Mouse (Mus musculus): ENCODE data around the gene Zfp281.

The Zfp281 gene

DNA sequence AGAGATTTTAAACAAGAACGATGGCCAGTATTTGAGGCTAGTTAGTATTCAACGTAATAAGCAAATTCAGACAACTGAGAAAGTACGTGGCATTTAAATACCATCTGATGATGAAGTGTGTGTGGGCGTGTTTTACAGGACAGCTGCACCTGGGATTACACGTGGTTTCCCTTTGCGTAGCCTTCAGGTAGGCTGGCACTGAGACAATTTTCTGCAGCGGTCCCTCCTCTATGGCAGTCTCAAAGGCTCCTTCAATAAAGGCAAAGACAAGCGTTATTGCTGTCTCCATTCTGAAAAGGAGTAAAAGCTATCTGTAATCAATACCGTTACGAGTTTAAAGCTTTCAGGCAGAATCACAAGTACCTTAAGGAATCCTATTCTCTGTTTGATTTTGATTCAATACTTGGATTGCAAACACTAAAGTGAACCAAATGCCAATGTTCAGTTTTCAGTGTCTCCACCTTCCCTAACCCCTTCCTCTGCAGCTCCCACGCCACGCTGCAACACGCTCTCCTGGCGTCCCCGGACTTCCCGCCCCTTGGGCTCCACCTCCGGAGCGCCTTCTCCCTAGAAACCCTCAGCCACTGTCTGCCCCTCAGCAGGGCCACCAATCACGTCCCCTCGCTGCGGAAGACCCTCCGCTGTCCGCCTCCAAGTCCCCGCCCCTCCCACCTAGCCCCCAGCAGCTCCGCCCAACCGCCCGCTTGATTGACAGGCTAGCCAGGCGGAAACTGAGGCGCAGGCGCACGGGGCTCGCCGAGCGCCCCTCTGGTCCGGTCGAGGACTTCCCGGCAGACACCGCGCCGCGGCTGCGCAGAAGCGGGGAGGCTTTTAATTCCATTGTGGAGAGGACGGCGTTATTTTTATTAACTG lies at the start of gene Zfp281:
Gene Zfp281, plus strand, starts transcription at position 756 of the 873 bp plus-strand sequence.
- peak; percentile 99 for DNase-seq (ENCODE audit: low read depth, low spot score)

DNA sequence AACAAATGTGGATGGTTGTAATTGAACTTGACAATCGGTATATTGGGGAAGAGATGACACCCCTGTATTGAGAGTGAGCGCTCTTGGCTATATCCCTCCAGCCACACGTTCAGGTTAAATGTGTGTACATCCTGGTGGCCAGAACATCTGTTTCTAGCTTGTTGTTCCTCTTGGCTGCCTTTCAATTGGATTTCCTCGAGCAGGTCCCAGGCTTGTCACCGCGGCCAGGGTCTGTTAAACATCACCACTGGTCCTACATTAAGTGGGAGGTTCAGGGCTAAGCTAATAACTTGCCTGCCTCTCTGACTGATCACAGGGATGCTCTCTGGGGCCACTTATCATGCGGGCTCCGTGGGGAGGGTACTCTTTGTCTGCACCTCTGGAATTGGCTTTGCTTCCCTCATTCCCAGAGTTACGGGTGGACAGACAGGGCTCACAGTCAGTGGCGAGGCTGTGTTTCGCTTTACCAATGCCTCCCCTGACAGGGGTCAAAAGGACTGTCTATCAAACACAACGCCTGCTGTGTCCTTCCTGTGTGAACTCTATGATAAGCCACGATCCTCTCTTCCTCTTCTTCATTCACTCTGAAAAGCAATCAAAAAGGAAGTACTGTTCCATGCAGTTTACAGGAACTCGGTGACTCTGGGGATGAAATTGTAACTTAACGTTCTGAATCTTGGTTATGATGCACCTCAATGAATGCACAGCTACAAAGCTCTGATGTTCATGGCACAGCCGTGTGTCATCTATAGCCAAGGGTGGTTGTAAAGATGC lies 46.6 kb upstream of the Zfp281 start:
- no peak for DNase-seq (ENCODE audit: low read depth, low spot score)

GRCm38 (mm10) chr1:136579360-136579759 lies 45.3 kb upstream of the Zfp281 start:
- DNase-seq (ENCODE audit: low read depth, low spot score), result no peak

DNA sequence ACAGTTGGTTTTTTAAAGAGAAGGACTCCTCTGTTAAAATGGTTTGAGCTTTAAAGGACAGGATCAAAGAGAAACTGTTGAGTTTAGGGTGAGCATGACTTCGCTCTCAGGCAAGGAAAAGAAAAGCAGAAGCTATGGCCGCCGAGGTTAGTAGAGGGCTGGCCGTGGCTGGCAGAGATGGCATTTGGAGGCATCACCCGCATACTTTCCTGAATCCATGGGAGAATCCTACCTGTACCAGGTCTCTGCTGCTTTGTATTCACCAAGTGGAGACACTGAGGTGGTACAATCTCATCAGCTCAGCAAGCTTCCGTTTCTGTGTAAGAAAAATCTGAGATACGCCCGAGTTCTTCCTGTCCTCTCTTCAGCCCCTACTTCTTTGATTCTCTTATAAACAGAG lies 44.4 kb upstream of the Zfp281 start:
- DNase-seq (ENCODE audit: low read depth, low spot score), result peak; percentile 49

DNA sequence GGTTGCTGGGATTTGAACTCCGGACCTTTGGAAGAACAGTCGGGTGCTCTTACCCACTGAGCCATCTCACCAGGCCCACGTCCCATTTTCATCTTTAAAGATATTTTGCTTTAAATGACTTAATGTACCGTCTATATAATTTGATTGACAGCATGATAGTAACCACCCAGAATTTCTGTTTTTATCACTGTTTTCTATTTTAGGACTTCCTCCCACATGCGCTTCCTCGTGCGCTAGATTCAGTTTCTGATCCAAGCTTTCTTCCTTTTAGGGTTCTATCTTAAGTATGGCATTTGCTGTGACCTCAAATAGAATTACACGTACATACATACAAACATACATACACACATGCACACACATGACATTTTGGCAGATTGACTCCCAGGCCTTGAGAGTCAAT lies 42.9 kb upstream of the Zfp281 start:
- DNase-seq (ENCODE audit: low read depth, low spot score), result no peak

- no peak for DNase-seq (ENCODE audit: low read depth, low spot score)
Measured at GRCm38 (mm10) chr1:136587761-136588405, 36.8 kb upstream of the Zfp281 start.

DNA sequence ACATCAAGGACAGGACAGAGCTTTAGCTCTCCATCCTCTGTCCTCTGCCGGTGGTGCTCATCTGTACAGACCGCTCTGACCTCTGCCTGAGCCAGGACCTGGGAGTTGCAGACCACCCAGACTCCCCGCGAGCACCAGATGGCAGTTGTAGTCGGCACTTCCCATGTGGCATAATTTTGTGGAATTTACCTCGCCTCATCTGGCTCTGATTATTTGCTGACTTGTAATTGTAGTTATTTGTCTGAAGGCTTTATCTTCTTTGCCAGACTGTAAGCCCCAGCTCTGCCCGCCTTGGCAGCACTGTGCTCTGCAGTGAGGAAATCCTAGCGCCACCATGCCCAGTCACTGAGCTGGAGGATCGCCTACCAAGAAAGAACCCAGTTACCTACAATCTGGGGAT lies 35.8 kb upstream of the Zfp281 start:
- DNase-seq (ENCODE audit: low read depth, low spot score), result no peak

GRCm38 (mm10) chr1:136592741-136593140 lies 32.0 kb upstream of the Zfp281 start:
- peak; percentile 75 for DNase-seq (ENCODE audit: low read depth, low spot score)

GRCm38 (mm10) chr1:136594235-136594850 lies 30.4 kb upstream of the Zfp281 start:
- DNase-seq (ENCODE audit: low read depth, low spot score), result peak; percentile 56

- peak; percentile 91 for DNase-seq (ENCODE audit: low read depth, low spot score)
Measured at GRCm38 (mm10) chr1:136596821-136597220, 27.9 kb upstream of the Zfp281 start.

- peak; percentile 58 for DNase-seq (ENCODE audit: low read depth, low spot score)
Measured at GRCm38 (mm10) chr1:136598286-136598685, 26.4 kb upstream of the Zfp281 start.

DNA sequence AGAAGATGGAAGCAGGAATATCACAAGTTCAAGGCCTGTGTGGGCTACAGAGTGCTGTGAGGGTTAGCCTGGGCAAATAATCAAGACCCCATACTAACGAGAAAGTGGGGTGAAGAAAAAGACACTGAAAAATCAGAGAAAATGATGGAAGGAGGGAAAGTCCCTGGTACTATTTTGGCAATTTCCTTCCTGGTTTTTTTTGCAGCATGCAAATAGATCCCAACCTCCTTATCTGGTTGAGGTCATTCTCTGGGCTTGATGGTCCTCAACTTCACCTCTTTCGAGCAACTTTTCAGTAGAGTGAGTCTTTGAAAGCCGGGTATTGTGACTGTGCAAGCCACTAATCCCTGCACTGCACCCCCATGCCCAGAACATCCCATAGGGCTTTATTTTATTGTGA lies 24.6 kb upstream of the Zfp281 start:
- DNase-seq (ENCODE audit: low read depth, low spot score), result no peak

GRCm38 (mm10) chr1:136600647-136601345 lies 23.9 kb upstream of the Zfp281 start:
- DNase-seq (ENCODE audit: low read depth, low spot score), result no peak

DNA sequence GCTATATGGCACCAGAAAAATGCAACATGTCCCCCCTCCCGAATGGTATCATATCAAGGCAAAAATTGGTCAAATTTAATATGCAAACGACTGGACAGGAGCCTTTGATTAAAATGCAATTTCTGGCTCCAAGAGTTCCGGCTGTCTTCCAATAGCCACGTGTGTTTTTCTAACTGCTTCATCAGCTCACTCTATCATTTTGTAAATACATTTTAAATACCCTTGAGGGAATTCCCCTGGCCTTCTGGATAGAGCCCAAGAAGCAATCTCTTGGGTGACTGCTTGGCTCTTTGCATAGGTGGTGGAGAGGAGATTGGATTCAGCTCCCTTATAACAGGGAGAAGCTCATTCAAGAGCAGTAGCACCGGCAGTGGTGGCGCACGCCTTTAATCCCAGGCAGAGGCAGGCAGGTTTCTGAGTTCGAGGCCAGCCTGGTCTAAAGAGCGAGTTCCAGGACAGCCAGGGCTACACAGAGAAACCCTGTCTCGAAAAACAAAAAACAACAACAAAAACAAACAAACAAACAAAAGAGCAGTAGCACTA lies 23.3 kb upstream of the Zfp281 start:
- no peak for DNase-seq (ENCODE audit: low read depth, low spot score)

GRCm38 (mm10) chr1:136602303-136602702 lies 22.4 kb upstream of the Zfp281 start:
- no peak for DNase-seq (ENCODE audit: low read depth, low spot score)

DNA sequence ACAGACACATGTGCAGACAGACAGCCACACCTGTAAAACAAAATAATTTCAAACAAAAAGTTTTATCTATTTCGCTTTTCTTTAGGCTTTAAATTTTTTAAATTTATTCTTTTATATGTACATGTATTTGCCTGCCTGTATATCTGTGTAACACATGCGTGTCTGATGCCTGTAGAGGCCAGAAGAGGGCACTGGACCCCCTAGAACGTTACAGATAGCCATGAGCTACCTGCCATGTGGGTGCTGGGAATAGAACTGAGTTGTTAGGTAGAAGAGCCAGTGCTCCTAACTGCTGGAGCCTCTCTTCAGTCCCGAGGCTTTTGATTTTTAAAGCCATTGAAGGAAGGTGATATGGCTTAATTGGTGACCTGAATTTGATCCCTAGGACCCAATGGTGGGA lies 20.5 kb upstream of the Zfp281 start:
- DNase-seq (ENCODE audit: low read depth, low spot score), result peak; percentile 64

GRCm38 (mm10) chr1:136605790-136606189 lies 18.9 kb upstream of the Zfp281 start:
- DNase-seq (ENCODE audit: low read depth, low spot score), result no peak

GRCm38 (mm10) chr1:136606278-136606677 lies 18.4 kb upstream of the Zfp281 start:
- no peak for DNase-seq (ENCODE audit: low read depth, low spot score)

GRCm38 (mm10) chr1:136608339-136609261 lies 16.1 kb upstream of the Zfp281 start:
- DNase-seq (ENCODE audit: low read depth, low spot score), result no peak

DNA sequence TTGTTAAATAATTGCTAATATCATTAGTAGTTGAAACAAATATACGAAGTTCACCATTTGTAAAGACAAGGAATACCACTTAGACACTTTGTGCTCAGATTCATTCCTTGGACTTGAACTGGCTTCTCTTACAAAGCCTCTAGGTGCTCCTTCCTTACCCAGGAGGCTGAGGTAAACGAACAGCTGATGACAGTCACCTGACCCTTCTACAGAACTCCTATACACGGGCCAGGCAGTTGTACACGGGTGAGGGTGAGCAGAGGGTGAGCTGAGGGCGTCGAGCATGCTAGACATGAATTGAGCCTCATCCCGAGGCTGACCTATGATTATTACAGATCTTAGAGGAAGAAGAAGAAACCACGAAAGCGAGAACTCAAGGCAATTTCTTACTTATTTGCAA lies 12.9 kb upstream of the Zfp281 start:
- DNase-seq (ENCODE audit: low read depth, low spot score), result no peak
